Mouse (Mus musculus): ENCODE data around the gene Fst. TPM values are rescaled to one million over a fixed set of nuclear protein-coding genes. Genes with fewer than 3 reads are reported as not detected.
A peak's percentile ranks its signal among the peaks of the same experiment; 100 is the strongest.

Gene Fst
- polyA plus RNA-seq, 1 experiment from 2014 or later: 4.3 TPM

DNA sequence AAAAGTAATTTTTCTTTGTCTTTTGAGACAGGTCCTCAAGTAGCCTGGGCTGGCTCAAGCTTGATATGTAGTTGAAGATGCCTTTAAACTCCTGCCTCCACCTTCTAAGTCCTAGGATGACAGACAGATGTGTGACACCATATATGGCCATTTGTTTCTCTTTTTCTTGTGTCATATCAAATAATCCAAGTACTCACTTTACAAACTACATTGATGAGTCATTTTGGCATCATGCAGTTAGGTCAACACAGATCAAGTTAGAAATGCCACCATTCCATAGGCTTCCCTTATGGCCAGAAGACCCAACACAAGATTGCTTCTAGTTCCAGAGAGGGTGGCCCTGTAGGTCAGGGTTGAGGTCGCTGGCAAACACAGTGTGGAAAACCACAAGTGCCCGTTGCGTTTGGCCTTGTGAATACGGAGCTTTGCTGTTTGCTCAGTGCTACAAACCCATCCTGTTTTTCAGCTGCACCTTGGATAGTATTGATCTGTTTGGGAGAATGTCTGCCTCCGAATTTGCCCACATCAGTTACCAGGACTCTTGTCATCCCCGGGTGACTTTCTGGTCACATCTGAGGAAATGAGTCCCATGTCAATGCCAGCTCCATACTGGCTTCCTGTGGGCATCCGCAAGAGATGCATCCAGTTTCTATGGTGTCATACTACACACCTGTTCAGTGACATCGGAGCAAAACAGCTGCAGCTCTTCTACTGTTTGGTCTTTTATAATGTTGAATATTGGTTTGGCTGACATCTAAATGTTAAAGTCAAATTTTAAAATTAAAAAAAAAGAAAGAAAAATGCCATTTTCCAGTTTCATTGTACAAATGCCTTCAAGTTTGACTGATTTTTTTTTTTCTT lies 4.0 kb upstream of the Fst start:
- Histone ChIP-seq H3K4me3 (ENCODE audit: low read length) (no peak overlapping the region), H3K27ac (ENCODE audit: low read length) (no peak overlapping the region), H3K4me1 (ENCODE audit: control insufficient read depth, insufficient read depth, low read length) (peaks cover 3% of the 10 kb centered on the region), H3K9ac (ENCODE audit: low read depth, low read length) (no peak overlapping the region), H3K9me3 (ENCODE audit: control insufficient read depth, low read length) (no peaks in the 10 kb centered on the region; the same call in 1 of the 2 replicates), H3K27me3 (replicated peaks; ENCODE audit: control insufficient read depth, insufficient read depth, low read length) (peaks cover 19% of the 10 kb centered on the region), H3K36me3 (ENCODE audit: control insufficient read depth, insufficient read depth, low read length) (no peaks in the 10 kb centered on the region), H3K4me2 (ENCODE audit: low read depth, low read length) (no peak overlapping the region)
- ATAC-seq: no peak
- 73% methylated on average over 8 of the region's 8 CpGs for WGBS

DNA sequence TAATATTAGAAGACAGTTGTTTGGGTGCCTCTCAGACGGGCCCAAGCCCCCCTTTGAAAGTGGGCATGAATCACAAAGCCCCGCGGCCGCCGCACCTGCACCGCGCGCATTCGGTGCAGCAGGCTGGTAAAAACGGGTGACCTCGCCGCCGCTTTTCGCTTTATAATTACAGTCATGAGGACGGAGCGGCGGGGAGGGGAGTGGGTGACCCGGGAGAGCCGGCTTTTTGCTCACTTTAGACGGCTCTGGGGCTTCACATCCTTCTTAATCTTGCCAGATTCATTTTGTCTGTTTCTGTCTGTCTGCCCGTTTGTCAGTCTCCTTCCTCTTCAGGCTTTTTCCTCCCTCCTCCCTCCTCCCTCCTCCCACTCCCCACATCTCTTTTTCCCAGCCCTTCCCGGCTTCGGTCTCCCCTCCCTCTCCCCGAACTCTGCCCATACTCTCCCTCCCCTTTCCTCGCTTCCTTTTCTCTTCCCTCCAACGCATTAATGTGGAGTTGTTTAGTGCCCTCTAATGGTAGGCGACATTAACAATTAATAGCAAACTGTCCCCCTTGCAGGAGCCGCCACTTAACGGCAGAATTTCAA lies 1.6 kb upstream of the Fst start:
- Histone ChIP-seq H3K4me1 (ENCODE audit: control insufficient read depth, insufficient read depth, low read length) (peaks cover 19% of the 10 kb centered on the region), H3K9me3 (ENCODE audit: control insufficient read depth, low read length) (no peaks in the 10 kb centered on the region; the same call in 1 of the 2 replicates), H3K27me3 (replicated peaks; ENCODE audit: control insufficient read depth, insufficient read depth, low read length) (peaks cover 33% of the 10 kb centered on the region), H3K4me2 (ENCODE audit: low read depth, low read length) (peak overlapping the region; percentile 97), H3K27ac (ENCODE audit: low read length) (no peak overlapping the region), H3K9ac (ENCODE audit: low read depth, low read length) (peak overlapping the region; percentile 43; the same call in 1 of the 2 replicates), H3K4me3 (ENCODE audit: low read length) (peak overlapping the region; percentile 64), H3K36me3 (ENCODE audit: control insufficient read depth, insufficient read depth, low read length) (no peaks in the 10 kb centered on the region)
- ATAC-seq: peak; percentile 36
- under 1% methylated on average over 29 of the region's 29 CpGs for WGBS

DNA sequence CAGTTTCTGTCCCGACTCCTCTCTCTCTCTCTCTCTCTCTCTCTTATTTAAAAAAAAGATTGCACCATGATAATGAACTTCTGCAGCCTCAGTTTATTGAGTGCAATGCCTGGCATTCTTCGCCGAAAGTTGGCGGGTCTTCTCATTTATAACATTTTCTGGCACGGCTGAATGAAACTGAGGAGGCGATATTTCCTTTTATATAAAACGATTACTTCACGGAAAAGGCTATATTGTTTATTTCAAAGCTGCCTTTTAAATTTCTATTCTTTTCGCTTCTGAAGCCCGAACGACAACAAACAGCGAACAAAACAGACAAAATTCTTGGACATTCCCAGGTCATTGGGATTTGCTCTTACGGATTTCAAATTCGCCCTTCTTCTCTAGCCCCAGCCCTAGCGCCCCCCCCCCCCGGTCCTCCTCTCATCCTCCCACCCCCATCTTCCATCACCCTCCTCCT lies 980 bp upstream of the Fst start:
- H3K27ac ChIP-seq (ENCODE audit: low read length): 0 out of 2 replicates have a peak overlapping the region, but pooled peaks have one; percentile 75
- ATAC-seq: no peak
- H3K36me3 ChIP-seq (ENCODE audit: control insufficient read depth, insufficient read depth, low read length): no peaks in the 10 kb centered on the region
- WGBS: 1% methylated on average over 15 of the region's 16 CpGs
- H3K9ac ChIP-seq (ENCODE audit: low read depth, low read length): peak overlapping the region; percentile 67; the same call in 1 of the 2 replicates
- peaks cover 19% of the 10 kb centered on the region for H3K4me1 ChIP-seq (ENCODE audit: control insufficient read depth, insufficient read depth, low read length)
- peak overlapping the region; percentile 97 for H3K4me2 ChIP-seq (ENCODE audit: low read depth, low read length)
- no peaks in the 10 kb centered on the region; the same call in 1 of the 2 replicates for H3K9me3 ChIP-seq (ENCODE audit: control insufficient read depth, low read length)
- H3K4me3 ChIP-seq (ENCODE audit: low read length): peak overlapping the region; percentile 64
- H3K27me3 ChIP-seq (replicated peaks; ENCODE audit: control insufficient read depth, insufficient read depth, low read length): peaks cover 39% of the 10 kb centered on the region

DNA sequence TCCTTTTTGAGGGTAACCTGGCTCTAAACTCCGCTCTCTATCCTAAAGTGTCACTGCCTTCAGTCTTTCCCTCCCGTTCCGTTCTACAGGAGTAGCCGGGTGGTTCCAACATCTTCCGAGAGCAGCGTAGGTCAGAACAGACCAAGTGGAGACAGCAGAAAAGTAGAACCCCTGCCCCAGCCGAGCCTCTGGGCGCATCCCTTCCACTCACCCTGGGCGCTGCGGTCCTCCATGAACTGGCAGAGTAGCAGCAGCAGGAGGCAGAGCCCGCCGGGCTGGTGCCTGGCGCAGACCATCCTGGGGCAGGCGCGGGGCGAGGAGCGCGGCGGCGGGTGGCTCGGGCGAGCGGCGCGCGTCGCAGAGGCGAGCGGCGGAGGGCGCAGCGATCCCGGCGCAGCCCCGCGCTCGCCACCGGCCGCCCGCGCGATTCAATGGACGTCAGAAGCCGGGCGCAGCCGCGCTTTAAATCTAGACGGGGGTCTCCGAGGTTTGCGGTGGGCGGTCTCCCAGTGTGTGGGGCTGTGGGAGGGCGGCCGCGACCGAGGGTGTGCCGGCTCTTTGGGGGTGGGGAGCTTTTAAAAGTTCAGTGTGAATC lies 363 bp downstream of the Fst start:
- under 1% methylated on average over 54 of the region's 56 CpGs for WGBS
- peaks cover 19% of the 10 kb centered on the region for H3K4me1 ChIP-seq (ENCODE audit: control insufficient read depth, insufficient read depth, low read length)
- H3K9ac ChIP-seq (ENCODE audit: low read depth, low read length): peak overlapping the region; percentile 67
- H3K4me3 ChIP-seq (ENCODE audit: low read length): peak overlapping the region; percentile 64
- peak; percentile 62 for ATAC-seq
- H3K27me3 ChIP-seq (replicated peaks; ENCODE audit: control insufficient read depth, insufficient read depth, low read length): peaks cover 42% of the 10 kb centered on the region
- H3K9me3 ChIP-seq (ENCODE audit: control insufficient read depth, low read length): no peaks in the 10 kb centered on the region; the same call in 1 of the 2 replicates
- H3K36me3 ChIP-seq (ENCODE audit: control insufficient read depth, insufficient read depth, low read length): no peaks in the 10 kb centered on the region
- peak overlapping the region; percentile 41; the same call in 1 of the 2 replicates for H3K27ac ChIP-seq (ENCODE audit: low read length)
- peak overlapping the region; percentile 97 for H3K4me2 ChIP-seq (ENCODE audit: low read depth, low read length)

DNA sequence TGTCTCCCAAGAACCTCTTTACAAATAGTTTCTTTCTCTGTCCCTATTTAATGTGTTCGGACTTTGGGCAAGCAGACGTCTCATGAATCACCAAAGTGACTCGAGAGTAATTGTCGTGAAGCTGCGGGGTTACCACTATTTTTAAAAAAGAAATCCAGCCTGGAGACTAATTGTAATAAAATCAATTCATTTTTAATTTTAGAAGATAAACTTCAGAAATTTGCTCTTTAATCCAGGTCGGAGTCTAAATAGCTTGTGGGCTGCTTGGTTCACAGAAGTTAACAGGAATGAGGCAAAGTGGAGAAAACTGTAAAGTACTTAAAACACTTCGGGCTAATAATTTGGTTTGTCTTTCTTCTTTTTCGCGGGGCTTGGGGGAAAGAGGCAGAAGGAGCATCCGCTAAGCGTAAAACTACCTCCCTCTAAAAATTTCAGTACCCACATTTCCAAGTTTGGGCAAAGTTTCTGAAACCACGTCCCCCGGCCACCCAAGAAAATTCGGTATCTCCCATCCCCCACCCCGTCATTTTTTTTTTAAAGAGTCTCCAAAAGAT lies 1.1 kb downstream of the Fst start:
- Histone ChIP-seq H3K4me1 (ENCODE audit: control insufficient read depth, insufficient read depth, low read length) (peaks cover 19% of the 10 kb centered on the region), H3K27me3 (replicated peaks; ENCODE audit: control insufficient read depth, insufficient read depth, low read length) (peaks cover 42% of the 10 kb centered on the region), H3K36me3 (ENCODE audit: control insufficient read depth, insufficient read depth, low read length) (no peaks in the 10 kb centered on the region), H3K27ac (ENCODE audit: low read length) (no peak overlapping the region), H3K4me2 (ENCODE audit: low read depth, low read length) (peak overlapping the region; percentile 97), H3K9ac (ENCODE audit: low read depth, low read length) (peak overlapping the region; percentile 67), H3K9me3 (ENCODE audit: control insufficient read depth, low read length) (no peaks in the 10 kb centered on the region; the same call in 1 of the 2 replicates), H3K4me3 (ENCODE audit: low read length) (peak overlapping the region; percentile 64)
- WGBS: under 1% methylated on average over 15 of the region's 15 CpGs
- ATAC-seq: no peak

DNA sequence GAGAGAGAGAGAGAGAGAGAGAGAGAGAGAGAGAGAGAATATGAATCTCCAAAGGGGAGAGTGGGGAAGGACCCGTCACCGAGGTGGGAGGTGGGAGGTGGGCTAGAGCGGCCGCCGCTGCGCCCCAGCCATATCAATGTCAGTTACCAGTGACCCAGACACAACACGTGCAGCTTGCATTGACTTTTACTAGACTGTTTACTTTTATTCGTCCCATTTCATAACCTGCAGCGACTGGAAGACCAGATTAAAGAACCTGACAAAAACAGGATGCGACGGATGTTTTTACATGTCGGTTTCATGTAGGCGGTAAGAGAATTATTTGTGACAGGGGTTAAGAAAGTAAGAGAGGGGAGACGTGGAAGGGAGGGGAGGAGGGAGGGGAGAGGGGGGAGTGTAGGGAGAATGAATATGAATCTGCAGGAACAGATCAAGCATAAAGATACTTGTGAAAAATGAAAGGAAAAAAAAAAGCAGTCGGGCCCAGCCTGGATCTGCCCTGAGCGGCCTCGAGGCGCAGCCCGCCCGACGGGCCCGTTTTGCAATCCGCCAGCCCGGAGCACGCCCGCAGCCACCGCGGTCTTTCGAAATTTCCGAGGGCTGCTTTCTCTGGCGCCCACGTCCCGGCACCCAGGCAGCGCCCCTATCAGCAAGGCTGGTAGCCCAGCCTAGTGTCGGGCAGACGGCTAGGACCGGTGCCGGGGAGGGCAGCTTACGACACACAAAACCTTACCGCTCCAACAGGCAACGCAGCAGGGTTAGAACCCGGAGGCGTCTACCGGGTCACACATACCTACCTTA lies 1.8 kb downstream of the Fst start:
- Histone ChIP-seq H3K4me3 (ENCODE audit: low read length) (peak overlapping the region; percentile 64), H3K36me3 (ENCODE audit: control insufficient read depth, insufficient read depth, low read length) (no peaks in the 10 kb centered on the region), H3K4me2 (ENCODE audit: low read depth, low read length) (peak overlapping the region; percentile 81), H3K9me3 (ENCODE audit: control insufficient read depth, low read length) (no peaks in the 10 kb centered on the region; the same call in 1 of the 2 replicates), H3K4me1 (ENCODE audit: control insufficient read depth, insufficient read depth, low read length) (peaks cover 19% of the 10 kb centered on the region), H3K27ac (ENCODE audit: low read length) (no peak overlapping the region), H3K9ac (ENCODE audit: low read depth, low read length) (peak overlapping the region; percentile 58), H3K27me3 (replicated peaks; ENCODE audit: control insufficient read depth, insufficient read depth, low read length) (peaks cover 42% of the 10 kb centered on the region)
- peak; percentile 16; the same call in 1 of the 2 replicates for ATAC-seq
- 1% methylated on average over 44 of the region's 44 CpGs for WGBS

DNA sequence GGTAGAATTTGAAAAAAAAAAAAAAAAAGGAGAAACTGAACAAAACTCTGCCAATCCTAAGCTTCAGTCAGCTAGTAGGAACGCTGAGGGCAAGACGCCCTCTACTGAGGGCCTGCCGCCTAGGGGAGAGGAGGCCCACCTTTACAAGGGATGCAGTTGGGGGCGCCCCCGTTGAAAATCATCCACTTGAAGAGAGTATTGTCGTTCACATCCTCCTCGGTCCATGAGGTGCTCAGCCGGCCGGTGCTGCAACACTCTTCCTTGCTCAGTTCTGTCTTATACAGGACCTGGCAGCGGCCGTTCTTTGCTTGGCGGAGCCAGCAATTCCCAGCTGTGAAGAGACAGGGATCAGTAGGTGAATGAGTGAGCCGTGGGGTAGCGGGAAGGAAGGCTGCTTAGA lies 2.5 kb downstream of the Fst start:
- H3K9ac ChIP-seq (ENCODE audit: low read depth, low read length): 0 out of 2 replicates have a peak overlapping the region, but pooled peaks have one; percentile 3
- H3K4me1 ChIP-seq (ENCODE audit: control insufficient read depth, insufficient read depth, low read length): peaks cover 19% of the 10 kb centered on the region
- peak overlapping the region; percentile 81 for H3K4me2 ChIP-seq (ENCODE audit: low read depth, low read length)
- H3K9me3 ChIP-seq (ENCODE audit: control insufficient read depth, low read length): no peaks in the 10 kb centered on the region; the same call in 1 of the 2 replicates
- peak overlapping the region; percentile 64 for H3K4me3 ChIP-seq (ENCODE audit: low read length)
- peaks cover 42% of the 10 kb centered on the region for H3K27me3 ChIP-seq (replicated peaks; ENCODE audit: control insufficient read depth, insufficient read depth, low read length)
- no peak overlapping the region for H3K27ac ChIP-seq (ENCODE audit: low read length)
- ATAC-seq: 0 out of 2 replicates have a peak, but pooled peaks have one; percentile 4
- H3K36me3 ChIP-seq (ENCODE audit: control insufficient read depth, insufficient read depth, low read length): no peaks in the 10 kb centered on the region
- 2% methylated on average over 14 of the region's 14 CpGs for WGBS

DNA sequence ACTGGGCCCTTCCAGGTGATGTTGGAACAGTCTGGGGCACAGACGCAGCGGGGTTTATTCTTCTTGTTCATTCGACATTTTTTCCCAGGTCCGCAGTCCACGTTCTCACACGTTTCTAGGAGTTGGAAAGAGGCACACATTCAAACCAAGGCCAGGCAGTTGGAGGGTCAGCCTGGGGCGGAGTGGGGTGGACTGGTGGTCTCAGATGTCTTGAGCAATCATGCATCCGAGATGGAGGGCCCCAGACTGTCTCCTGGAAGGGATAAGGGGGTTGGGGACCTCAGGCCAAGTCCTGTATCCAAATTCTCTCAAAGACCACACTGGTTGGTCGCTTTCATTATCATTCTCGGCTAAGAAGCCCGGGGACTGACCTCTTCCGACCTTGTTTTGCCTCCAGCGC lies 3.0 kb downstream of the Fst start:
- no peak overlapping the region for H3K9ac ChIP-seq (ENCODE audit: low read depth, low read length)

More for the DNA sequence above, 3.0 kb downstream of the Fst start:
- WGBS: 50% methylated on average over 13 of the region's 13 CpGs
- no peak for ATAC-seq
- no peaks in the 10 kb centered on the region; the same call in 1 of the 2 replicates for H3K9me3 ChIP-seq (ENCODE audit: control insufficient read depth, low read length)
- H3K36me3 ChIP-seq (ENCODE audit: control insufficient read depth, insufficient read depth, low read length): no peaks in the 10 kb centered on the region
- H3K27me3 ChIP-seq (replicated peaks; ENCODE audit: control insufficient read depth, insufficient read depth, low read length): peaks cover 40% of the 10 kb centered on the region
- peak overlapping the region; percentile 81; the same call in 1 of the 2 replicates for H3K4me2 ChIP-seq (ENCODE audit: low read depth, low read length)
- peaks cover 19% of the 10 kb centered on the region for H3K4me1 ChIP-seq (ENCODE audit: control insufficient read depth, insufficient read depth, low read length)
- H3K4me3 ChIP-seq (ENCODE audit: low read length): peak overlapping the region; percentile 64
- no peak overlapping the region for H3K27ac ChIP-seq (ENCODE audit: low read length)
